Mouse (Mus musculus) central nervous system, embryonic 14 days (tissue): ENCODE data around the gene Zfp664. TPM values are rescaled to one million over a fixed set of nuclear protein-coding genes. Genes with fewer than 3 reads are reported as not detected.

Experiments used
- polyA plus RNA-seq: library from polyadenylated mRNA; depleted of rRNA; stranded (reverse); fragments of >200 nt; gene quantifications from 2 replicates; pipeline ENCODE4 v1.2.3, GENCODE M21; 2012; rRNA removed

The Zfp664 gene
- 74.9 and 87.7 TPM in 2 replicates for polyA plus RNA-seq

DNA sequence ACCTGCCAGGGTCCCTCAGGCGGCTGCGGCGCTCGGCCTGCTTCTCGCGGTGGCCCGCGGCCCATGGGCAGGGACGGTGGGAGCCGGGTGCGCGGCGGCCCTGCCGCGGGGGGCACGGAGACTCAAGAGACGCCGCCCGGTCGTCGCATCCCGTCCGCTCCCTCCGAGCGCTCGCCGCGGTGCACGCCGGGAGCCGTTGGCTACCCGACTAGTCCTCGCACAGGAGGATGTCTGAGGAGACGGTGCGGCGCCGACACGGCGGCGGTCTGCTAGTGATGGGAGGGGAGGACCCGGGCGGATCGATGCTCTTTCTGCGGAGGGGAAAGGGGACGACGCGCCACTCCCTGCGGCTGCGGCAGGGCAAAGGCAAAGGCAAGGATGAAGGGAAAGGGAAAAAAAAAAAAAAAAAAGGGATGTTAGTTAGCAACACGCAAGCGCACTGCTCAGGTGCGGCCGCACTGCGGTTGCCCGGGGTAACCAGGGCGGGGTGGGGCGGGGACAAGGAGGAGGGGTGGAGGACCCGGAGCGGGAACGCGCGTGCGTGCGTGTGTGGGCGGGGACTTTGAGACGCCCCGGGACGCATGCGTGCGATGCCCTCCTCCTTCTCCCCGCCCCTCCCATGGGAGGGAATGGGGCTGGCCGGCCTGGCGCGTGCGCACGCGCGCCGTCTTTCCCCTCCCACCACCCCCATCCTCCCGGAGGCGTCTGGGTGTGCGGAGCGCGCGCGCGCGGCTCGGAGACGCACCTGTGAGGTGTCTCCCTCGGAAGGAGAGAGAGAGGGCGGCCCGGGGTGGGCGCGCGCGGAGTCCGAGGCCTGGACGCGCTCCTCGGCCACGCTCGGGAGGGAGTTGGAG lies at the start of gene Zfp664, which contains the start of gene Ccdc92:
Gene Zfp664 (plus strand): TSS at position 679 of the 854 bp plus-strand sequence.
Gene Ccdc92 (minus strand): TSS at position 412 of the 854 bp plus-strand sequence.

Other genes with a start within 250 kb of the Zfp664 start
- 31.1 and 32.0 TPM in 2 replicates for gene Atp6v0a2, start 234.1 kb upstream of the Zfp664 start, polyA plus RNA-seq
- gene Dnah10, start 137.6 kb upstream of the Zfp664 start, polyA plus RNA-seq, result 0.40 and 0.44 TPM in 2 replicates
- 25.5 and 25.8 TPM in 2 replicates for gene Ccdc92, start 267 bp upstream of the Zfp664 start, polyA plus RNA-seq
- 7.2 and 32.9 TPM in 2 replicates for gene Rflna, start 140.5 kb downstream of the Zfp664 start, polyA plus RNA-seq